Mouse (Mus musculus): ENCODE data around the gene Atxn7.

Atxn7 gene

DNA sequence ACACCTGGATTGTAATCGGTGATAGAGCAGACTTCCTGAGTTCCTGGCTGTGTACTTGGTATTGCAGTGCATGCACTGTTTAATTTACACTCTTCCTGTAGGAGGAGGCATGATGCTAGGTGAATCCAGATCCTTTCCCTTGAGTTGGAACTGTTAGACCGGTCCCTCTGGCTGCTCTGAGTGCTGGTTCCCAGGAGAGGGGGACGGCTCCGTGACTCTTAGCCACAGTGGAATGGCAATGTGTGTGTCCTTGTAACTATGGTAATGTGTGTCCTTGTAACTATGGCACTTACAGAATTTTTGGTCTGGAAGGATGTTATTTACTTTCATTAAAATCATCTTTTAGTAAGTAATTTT, 103.9 kb downstream of the Atxn7 start:
- DNase-seq: no peak

DNA sequence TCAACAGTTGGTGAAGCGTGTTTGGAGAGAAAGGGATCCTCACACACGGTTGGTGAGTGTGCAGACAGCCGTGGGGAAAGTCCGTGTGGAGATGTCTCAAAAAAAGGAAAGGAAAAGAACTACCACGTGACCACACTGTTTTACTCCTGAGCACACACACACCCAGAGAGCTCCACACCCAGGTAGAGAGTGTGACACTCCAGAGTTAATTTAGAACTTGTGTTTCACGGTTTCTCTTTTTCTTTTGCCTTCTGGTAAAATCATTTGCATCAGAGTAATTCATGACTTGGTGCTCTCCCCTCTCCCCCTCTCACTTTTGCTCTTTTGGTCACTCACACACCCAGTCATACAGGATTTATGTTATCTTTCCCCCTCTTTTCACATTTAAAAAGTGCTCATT, 105.0 kb downstream of the Atxn7 start:
- DNase-seq: no peak

DNA sequence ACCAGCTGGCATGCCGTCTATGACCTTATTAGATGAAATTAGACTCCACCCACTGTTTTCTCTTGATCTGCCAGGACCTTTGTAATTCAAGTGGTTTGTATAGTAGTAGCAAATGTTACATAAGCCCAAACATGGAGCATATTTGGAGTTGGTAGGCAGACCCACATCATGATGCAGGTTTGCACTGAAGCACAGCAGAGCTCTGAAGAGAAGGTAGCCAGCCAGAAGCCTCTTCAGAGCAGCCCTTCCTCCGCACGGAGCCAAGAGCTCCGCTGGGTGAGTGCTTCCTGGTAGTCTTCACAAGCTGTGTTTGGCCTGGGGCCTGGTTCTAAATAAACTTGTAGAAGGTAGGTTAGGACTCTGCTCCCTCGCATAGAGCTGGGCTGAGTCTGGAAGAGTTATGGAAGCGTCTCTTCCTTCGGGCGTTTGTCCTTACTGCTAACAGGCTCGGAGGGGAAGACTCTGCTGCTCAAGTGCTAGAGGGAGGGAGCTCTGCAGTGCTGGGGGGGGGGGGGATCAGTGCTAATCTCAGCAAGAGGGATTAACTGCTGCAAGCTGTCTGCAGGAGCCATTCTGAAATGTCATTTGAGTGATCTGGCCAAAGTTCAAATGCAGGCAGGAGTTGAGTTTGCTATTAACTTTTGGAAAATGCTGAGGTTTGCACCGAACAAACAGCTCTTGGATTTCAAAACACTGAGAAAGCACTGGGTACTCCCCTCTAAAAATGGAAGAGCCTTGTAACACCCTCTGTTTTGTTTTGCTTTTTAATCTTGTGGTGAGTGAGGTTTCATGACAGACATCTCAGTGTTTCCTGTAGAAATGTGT, 106.6 kb downstream of the Atxn7 start:
- DNase-seq: peak; percentile 67 to 76

DNA sequence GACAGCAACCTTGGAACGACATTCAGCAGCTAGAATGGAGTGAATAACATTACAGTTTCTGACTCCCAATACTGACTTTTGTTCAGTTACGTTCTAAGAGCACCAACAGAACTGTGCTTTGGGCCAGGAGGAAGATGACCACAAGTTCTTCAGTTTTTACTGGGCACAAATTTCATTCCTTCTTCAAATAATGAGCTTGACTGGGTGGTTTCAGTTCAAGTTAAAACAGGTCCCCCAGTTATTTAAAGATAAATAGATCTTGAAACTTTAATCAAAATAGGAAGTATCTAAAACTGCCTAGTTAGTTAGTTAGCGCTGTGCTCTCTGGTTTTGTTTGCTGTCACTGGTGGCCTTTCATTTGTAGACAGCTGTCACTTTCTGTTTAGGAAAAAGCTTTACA, 107.3 kb downstream of the Atxn7 start:
- no peak for DNase-seq

DNA sequence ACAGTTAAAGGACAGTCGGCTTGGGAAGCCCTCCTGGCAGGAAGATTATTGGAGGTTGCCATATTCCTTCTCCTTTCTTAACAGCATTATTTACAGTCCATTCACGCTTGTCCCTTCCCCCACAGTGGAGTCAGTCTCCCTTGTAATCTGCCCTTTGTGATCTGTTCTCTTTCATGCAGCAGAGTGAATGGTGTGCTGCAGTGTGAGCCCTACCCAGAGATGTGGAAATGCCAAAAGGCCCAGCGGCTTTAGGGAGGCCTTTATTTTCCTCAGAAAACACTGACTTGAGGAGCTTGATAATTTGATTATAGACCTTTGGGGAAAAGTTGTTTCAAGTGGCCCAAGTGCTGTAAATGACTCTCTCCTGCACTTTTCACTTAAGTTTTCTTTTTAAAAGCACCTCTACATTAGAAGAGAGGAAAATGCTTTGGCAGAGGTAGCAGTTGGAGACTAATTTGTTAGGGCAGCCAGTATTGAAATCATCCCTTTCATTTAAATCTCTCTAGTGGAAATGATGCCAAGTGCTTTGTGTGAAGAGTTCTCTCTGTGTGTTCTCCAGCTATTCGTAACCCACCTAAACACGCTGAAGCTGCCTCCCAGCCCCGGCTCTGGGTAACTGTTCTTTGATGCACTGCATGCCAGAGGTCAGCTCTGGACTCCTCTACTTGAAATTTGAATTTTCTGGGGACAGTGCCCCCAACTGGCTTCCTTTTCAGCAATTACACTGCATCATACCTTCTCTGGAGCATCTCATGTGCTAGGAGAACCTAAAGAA, 109.5 kb downstream of the Atxn7 start:
- DNase-seq: no peak

DNA sequence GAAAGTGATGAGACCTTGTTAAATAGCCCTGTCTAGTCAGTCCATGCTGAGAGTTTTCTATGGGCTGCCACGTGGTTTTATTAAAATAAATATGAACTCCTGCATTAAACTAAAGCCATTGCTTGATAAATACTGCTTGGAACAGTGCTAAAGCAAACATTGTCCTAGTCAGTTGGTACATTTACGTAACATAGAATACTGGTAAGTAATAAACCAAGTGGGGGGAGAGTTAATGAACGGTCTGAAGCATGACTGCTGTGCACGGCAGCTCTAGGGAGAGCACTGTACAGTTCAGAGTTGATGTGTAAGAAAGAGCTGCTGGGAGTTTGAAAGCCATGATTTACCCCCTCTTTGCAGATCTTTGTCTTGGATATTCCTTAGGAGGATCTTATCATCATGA, 110.2 kb downstream of the Atxn7 start:
- peak in 1 of 2 experiments; percentile 43 for DNase-seq

DNA sequence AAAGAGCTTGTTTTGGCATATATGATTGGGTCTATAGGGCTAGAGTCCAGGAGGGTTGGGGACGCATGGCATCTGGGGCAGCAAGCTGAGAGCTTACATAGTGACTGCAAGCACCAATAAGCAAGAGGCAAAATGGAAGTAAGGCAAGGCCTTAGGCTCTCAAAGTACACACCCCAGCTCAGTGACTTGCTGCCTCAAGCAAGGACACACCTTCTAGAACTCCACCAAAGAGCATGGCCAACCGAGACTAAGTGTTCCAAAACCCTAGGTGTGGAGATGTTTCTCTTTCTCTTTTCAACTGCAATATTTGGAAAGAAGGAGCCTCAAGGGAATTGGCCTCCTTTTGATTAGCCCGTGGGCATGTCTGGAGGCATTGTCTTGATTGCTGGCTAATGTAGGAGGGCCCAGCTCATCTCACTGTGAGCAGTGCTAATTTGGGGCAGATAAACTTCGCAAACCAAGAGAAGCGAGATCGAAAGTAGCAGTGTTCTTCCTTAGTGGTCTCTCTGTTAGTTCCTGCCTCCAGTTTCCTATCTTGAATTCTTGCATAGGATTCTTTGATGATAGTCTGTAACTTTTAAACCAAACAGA, 119.5 kb downstream of the Atxn7 start:
- DNase-seq: no peak

DNA sequence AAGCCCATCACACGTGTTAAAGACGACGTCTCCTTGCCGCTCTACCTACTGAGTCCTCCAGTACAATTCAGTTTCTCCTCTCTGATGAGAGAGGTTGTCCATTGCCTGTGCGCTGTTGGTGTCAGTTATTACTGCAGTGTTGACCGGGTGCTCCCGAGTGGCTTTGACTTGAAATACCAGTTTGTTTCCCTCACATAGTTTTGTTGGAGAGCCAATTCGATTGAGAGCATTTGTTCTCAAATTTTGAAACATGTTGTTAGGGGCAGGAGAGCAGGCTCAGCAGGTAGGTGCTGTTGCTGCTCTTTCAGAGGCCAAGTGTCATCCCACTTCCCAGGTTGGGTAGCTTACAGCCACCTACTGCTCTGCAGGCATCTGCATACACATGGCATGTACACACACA, 122.6 kb downstream of the Atxn7 start:
- no peak for DNase-seq

DNA sequence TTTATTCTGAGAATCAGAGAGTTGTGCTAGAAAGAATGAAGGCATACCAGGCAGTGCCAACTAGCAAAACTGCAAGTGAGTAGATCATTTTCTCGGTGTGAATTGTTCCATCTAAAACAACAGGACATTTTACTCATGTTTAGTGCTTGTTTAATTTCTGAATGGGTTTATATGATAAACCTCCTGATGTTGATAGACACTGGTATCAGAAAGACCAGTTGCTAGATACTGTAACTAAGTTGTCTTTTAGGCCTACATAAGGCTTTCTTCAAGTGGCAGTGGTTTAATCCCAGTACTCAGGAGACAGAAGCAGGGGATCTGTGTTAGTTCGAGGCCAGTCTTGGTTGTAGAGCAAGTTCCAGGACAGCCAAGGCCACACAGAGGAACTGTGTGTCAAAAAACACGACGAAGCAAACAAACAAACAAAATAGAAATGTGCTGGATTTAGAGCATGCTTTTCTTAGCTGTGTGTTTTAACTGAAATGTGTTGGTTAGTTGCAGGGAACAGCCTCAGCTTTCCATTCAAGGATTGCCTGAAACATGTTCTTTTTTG, 125.5 kb downstream of the Atxn7 start:
- no peak for DNase-seq

DNA sequence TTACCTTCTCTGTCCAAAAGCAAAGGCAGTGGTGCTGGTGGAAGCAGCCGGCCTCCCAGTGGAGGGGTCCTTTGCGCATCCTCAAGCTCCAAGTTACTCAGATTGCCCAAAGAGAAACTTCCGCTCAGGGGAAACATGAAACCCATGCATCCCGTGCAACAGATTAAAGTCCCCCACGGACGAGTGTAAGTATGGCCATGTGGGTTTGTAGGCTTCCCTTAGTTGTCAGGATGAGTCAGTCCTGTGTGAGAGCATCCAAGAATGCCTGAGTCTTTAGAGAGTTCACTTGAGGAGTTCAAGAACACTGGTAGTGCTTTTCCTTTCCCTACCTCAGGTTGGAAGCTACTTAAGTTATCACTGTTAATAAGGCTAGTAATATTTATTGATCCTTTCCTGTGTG, 126.1 kb downstream of the Atxn7 start:
- DNase-seq: no peak

DNA sequence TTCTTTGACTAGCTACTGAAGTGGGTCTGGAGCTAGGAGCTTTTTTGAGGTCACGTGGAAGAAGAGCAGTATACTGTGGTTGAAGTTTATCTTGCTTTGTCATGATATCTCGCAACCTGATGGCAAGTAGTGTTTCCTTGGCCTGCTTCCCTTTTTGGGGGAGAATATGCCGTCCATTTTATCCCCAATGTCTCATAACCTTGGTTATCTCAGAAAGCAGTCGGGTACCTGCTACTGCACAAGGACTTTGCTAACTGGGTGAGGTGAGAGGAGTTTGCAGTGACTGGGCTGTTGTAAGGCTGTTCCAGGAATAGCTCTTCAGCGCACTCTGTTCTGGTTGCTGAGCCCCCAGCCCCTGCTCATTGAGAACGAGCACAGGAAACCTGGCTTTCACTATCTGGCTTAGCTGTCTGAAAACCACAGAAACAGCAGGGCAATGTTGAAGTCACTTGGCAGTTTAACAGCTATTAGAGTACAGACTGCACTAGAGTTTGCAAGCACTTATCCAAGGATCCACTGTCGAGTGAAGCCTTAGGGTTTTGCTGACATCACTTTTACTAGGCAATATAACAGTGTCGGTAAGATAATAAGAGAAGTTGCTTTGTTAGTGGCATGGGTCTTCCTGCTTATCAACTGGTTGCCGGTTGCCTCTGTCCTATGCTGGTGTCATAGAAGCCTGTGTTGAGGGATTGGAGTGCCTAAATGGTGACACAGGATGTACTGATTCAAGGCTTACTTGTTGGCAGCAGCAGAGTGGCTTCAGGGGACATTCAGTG, 127.0 kb downstream of the Atxn7 start:
- DNase-seq: no peak

DNA sequence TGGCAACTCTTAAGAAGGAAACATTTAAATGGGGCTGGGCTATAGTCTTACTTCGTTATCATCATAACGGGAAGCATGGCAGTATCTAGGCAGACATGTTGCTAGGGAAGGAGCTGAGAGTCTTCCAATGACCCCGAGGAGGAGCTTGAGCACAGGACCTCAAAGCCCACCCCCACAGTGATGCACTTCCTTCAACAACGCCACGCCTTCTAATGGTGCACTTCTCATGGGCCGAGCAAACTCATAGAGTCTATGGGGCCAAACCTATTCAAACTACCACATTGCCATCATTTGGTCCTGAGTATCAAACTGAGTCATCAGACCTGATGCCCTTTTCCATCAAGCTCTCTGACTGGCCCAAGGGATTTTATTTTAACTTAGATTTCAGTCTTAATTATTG, 129.3 kb downstream of the Atxn7 start:
- DNase-seq: no peak

DNA sequence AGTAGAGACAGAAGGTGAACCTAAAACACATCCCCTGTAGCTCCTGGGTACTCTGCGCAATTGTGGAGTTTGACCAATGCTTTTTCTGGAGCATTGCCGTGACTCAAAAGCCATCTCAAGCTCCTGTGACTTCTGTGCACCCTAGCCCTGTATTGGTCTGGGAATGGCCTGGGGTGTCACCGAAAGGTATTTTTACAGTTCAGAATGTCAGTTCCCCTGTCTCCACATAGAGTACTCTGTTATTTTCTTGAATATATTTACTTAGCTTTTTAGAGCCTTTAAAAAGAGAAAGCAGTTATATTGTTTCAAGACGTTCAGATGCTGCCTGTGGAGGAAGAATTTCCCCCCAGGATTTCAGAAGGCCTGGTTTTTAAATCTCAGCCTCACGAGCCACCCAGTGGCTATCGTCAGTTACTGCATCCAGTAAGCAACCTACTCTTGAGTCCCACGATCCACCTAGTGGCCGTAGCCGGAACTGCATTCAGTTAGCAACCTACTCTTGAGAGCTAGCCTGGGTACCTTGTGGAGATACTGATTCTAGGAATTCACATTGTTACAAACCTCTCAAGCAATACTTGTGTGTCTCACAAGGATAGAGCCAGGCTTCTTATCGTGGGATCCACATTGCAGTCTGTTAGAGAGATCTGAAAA, 137.2 kb downstream of the Atxn7 start:
- peak; percentile 92 to 99 for DNase-seq

DNA sequence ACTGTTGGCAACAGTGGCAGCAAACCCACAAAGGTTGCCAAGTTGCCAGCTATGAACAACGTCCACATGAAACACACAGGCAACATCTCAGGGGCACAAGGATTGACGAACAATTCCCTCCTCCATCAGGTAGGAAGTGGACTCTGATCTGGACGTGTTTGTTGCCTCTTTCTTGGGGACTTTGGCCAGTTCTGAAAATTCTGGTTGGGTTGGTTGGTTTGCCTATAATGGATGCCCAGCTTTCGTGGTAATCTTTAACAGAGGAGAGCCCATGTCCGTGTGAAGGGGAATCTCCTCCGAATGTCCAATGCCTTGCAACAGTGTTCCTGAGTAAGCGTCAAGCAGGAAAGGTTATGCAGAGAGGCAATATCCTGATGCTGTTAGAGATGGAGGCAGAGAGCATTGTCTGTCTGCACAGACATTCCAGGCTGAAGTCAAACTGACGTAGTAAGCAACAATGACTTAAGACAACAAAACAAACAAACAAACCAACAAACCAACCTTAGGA, 139.6 kb downstream of the Atxn7 start:
- peak; percentile 61 to 79 for DNase-seq

DNA sequence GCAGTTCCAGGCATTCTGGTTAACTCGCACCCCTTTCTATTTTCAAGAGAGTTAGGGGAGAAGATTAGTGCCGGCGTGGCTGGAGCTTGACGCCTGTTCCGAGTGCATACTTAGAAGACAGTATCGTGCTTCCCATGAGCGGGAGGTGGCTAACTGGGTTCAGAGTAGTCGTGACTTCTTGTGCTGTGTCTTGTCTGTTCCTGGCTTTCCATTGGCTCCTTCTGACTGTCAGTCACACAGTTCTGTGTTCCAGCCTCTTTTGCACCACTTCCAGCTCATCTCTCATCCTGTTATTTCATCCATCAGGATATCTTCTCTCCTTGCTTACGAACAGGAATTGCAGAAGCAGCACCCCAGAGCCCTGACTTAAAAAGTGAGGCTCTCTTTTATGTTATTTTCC, 140.1 kb downstream of the Atxn7 start:
- peak; percentile 58 to 59 for DNase-seq

DNA sequence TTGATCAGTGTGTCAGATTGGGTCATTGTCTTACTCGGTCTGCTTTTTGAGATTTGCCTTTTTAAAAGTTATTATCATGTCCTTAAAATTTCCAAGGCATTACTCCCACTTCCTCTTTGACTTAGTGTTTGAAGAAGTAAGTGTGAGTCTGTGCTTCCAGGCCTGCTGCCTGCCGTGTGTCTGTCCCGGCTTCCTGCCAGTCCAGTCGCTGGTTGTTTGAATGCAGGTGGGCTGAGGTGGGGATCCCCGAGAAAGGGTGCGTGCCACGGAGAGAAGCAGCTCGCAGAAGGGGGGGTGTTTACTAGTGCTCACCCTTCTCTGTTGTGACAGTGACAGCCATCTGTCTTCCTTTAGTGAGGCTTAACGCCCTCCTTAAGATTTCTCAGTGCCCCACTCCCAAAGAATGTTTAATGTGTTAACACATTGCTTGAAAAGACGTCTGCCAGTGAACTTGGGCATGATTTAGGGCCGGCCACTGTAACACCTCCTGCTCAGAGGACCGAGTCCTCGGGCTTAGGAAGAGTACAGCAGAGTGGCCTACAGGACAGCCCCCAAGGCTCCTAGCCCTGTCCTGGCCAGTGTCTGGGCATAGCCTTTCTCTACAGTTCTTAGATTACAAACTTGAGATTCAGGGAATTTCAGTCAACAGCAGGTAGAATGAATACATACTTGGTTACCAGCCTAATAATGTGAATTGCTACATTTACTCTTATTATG, 143.1 kb downstream of the Atxn7 start:
- DNase-seq: no peak

DNA sequence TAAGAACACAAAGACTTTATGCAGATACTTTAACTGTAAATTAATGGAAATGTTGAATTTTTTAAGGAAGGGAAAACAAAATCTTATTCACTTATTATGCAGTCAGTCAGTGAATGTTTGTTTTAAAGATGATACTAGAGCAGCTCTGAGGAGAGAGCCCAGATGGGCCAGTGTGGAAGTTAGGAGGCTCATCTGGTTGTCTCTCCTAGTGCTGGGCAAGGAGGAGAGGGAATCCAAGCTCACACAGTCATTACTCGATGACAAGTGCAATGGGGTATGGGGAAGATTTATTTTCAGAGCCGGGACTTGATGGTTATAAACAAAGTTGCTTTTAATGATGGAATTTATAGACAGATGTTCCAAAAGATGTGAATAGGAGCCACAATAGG, 143.7 kb downstream of the Atxn7 start:
- no peak for DNase-seq

DNA sequence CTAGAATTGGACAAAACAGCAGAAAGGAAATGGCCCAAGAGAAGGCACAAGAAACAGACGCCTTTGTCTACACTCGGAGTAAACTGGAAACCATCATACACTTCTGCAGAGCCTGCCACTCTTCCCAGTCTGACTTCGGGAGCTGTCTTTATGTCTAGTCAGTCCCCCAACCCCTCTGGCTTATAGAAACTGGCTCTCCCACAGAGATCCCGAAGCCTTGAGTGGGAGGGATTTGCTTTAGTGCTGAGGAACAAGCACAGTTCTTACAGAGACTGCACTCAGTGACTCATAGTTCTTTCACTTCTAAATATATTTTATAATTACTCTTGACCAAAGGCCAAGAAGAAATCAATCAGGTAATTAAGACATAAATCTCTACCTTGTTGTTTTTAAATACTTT, 149.5 kb downstream of the Atxn7 start:
- no peak for DNase-seq

DNA sequence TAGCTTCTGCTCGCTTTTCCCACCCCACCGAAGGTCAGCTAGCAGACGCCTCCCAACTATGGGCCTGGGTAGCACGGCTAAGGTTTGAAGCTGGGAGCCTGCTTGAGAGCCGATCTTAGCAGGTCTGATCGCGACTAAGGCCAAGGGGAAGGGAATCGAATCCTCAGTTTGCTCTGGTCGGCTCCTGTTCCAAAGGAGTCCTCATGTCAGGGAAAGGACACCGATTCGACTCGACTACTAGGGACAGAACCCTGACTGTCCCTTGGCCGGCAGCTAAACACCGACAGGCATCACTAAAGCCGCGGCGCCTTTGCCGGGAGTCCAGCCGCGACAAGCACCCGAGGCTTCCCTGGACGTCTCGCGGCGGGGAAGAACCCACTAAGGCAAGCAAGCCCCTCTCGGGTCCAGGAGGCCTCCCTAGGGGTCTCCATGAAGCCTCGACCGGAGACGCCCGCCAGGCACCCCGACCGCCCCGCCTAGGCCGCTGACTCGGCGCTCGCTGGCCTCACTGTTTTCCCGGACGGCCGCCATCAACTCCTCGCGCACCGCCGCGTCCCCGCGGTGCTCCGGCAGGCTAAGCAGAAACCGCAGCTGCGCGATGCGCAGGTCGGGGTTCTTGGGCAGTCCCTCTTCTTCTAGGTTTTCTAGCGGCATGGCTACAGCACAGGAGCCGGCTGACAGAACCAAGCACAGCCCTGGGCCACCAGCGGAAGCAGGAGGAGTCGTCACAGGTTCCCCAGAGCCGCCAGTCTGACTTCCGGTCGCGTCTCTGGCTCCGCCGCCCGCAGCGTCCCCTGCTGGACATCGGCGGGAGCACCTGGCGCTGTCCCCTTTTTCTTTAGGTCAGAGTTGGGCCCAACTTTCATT, 159.2 kb downstream of the Atxn7 start, which contains the start of gene Psmd6:
Psmd6 (minus strand) TSS at position 755 of the 867 bp plus-strand sequence.
- DNase-seq: peak; percentile 91 to 93
